Mouse (Mus musculus): ENCODE data around the gene Gm20379.

- TF ChIP-seq TAL1 (IDR thresholded peaks at IDR 0.05; ENCODE audit: low read length) (no peak), GATA1 (IDR thresholded peaks at IDR 0.05; ENCODE audit: low read length) (no peak)
Observed at GRCm38 (mm10) chr13:92297021-92297420, 8.8 kb upstream of the Gm20379 start.

Data from erythroblast, embryonic 14.5 days (primary cell).